Mouse (Mus musculus) lung, adult 2 months (tissue): Measurements from ENCODE around the gene Ldah.

Experiments
- CTCF ChIP-seq: fragments of 200-500 bp; IDR thresholded peaks from 2 replicates; pipeline ENCODE4 v1.5.1; 2011; ENCODE audit warnings: mild to moderate bottlenecking, low read length, control low read depth; ENCODE audit not compliant: insufficient read depth
- POLR2A ChIP-seq: fragments of 200-500 bp; IDR thresholded peaks from 2 replicates; pipeline ENCODE4 v1.6.1; 2011; ENCODE audit warnings: low read depth, mild to moderate bottlenecking, control low read depth, low read length, borderline replicate concordance; ENCODE audit errors: extremely low read depth

- TF ChIP-seq POLR2A = no peak
- TF ChIP-seq CTCF = peak; percentile 28; the same call in 1 of the 2 replicates
Measured at GRCm38 (mm10) chr12:8232679-8233078, 24.8 kb downstream of the Ldah start.
